Mouse (Mus musculus): ENCODE data around the gene A3galt2.

Gene A3galt2

GRCm38 (mm10) chr4:128755064-128755463 is at the start of gene A3galt2:
A3galt2 (plus strand) TSS chr4:128755364.
- no peak for DNase-seq (ENCODE audit: low spot score)

GRCm38 (mm10) chr4:128706626-128707025 is 48.5 kb upstream of the A3galt2 start:
- peak; percentile 56 for DNase-seq (ENCODE audit: low spot score)

- DNase-seq (ENCODE audit: low spot score): no peak
Measured at GRCm38 (mm10) chr4:128707384-128707783, 47.8 kb upstream of the A3galt2 start.

DNA sequence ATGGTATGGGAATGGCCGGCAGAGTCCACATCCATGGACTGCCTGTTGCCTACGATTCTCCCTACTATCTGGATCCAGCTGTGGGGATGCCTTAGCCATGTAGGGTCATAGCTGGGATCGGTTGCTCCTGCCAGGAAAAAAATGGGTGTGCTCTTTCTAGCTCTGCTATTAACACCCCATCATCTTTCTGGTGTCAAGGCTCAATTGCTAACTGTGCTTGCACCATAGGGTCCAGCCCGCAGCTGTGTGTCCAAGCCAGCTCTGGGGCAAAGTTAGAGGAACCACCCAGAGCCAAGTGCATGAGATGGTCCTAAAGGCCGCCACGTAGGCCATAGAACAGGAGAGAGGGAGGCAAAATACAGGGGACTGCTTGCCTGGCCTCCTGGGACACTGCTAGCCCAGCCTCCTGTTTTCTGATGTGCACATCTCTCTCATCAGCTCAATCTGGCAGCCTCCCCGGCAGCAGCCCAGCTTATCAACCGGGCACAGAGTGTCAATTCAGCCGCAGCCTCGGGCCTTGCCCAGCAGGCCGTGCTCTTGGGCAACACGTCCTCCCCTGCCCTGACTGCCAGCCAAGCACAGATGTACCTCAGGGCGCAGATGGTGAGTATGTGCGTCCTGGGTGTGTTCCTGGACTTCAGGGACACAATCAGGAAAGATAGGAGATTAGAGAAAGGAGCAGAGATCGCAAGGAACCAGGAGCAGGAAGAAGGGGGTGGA is 45.9 kb upstream of the A3galt2 start:
- DNase-seq (ENCODE audit: low spot score): no peak

- DNase-seq (ENCODE audit: low spot score): no peak
Measured at GRCm38 (mm10) chr4:128709781-128710166, 45.4 kb upstream of the A3galt2 start.

- no peak for DNase-seq (ENCODE audit: low spot score)
Measured at GRCm38 (mm10) chr4:128710286-128710685, 44.9 kb upstream of the A3galt2 start.

GRCm38 (mm10) chr4:128710800-128711199 is 44.4 kb upstream of the A3galt2 start:
- no peak for DNase-seq (ENCODE audit: low spot score)

DNA sequence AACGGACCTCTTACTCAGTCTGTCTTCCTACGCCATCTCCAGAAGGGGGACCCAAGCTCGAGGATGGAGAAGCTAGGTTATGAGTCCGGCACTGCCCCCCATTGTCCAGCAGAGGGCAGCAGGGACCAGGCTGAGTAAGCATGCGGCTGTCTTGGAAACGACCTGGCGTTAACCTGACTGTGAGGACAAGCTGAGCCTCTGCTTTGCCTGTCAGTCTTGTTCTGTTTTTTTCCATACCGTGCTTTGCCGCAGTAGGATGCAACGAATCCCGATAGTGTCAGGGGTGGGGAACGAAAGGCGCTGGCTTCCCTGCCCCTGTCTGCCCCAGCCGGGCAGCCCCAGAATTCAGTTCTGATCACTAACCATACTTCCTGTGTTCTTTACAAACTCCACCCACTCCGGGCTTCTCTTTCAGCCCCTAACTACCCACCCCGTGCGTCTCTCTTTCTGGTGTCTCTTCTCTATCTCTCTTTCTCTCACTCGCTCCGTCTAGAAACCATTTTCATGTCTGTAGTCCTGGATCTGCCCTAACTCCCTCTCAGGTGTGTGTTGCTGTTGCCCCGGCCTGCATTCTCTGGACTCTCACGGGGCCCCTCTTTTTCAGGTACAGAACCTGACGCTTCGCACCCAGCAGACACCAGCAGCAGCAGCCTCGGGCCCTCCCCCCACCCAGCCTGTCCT is 43.6 kb upstream of the A3galt2 start:
- DNase-seq (ENCODE audit: low spot score): peak; percentile 94

DNA sequence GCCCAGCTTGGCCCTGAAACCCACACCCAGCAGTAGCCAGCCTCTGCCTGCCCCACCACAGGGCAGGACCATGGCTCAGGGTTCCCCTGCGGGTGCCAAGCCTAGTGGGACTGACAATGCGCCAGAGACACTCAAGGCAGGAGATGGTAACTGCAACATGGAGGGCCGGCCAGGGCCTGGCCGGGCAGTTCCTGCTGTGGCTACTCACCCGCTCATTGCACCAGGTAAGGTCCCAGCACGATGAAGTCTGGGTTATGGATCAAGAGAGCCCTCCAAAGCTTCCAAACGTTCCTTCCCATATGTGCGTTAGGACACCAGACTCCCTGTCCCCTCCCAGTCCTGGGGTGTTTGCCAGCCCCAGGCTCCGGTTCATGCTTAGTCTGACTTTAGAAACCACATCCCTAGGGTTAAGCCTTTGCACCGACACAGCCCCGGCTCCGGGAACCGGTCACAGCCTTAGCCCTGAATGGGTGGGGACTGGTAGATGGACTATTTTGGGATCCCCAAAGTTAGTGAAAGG is 43.0 kb upstream of the A3galt2 start:
- DNase-seq (ENCODE audit: low spot score): no peak

DNA sequence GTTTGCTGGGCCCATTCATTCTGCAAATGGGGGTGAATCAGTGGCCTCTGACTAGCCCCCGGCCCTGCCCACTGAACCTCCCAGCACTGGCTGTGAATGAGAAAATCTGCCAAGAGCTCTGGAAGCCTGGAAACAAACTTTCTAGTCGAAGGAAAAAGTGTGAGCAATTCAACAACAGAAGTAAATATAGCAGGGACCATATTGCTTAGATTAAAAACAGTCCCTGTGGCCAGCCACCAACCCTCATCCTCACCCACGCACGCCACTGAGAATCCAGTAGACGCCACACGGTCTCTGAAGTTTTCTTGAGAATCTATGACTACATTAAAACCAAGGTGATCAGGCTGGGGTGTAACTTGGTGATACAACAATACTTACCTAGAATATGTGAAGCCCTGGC is 42.2 kb upstream of the A3galt2 start:
- no peak for DNase-seq (ENCODE audit: low spot score)

DNA sequence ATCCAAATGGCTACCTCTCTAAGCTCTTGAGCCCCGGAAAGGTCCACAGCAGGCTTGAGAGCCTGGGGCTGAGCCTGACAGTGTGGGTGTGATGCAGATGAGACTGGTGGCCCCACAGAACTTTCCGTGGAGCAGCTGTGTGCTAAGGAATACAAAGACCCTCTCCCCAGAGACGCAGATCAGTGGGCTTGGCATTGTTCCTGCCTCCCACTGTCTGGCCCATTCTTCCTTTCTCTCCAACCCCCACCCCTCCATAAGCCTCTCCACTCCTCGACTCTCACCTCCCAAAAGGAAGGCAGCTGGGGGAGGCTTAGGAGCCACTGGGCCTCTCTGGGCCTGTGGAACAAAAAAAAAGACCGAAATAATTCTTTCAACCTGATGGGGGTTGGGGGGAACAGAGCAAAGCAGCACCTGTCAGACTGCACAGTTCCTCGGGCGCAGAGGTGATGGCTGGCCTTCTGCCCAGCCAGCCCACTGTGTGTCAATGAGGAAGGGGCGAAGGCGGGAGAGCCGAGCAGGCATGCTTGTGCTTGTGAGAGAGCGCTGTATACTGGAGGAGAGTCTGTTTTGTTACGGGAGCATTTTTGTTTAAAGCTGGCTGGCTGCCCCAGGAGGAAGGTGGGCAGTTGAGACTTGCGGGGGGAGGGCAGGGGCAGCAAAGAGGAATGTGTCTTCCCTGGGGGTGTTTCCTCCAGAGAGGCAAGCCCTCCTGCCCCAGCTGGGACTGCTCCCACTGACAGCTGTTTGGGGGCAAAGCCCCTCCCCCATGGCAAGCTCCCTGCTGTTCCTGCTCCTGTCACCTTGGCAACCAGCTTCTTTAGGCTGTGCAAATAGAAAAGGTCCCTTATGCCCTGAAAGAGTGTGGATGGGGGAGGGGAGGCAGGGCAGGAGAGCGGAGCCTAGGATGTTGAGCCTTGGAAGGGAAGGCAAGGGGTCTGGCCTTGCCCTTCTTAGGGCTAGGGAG is 39.6 kb upstream of the A3galt2 start:
- DNase-seq (ENCODE audit: low spot score): peak; percentile 64

- no peak for DNase-seq (ENCODE audit: low spot score)
Measured at GRCm38 (mm10) chr4:128716279-128716678, 38.9 kb upstream of the A3galt2 start.

DNA sequence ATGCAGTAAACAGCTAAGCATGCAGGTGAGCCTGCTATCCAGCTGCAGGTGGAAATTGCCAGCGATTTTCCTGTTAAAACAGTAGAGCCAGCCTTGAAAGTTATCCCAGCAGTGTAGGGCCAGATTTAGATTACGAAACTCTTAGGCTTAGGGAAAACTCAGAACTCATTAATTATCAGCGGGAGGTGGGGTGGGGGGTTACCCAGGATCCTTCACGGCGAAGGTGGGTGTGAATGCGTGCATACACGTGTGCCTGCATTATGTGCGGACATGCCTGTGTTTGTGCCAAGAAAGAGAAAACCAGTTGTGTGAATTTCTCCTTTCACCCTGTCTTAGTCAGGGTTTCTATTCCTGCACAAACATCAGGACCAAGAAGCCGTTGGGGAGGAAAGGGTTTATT is 38.4 kb upstream of the A3galt2 start:
- DNase-seq (ENCODE audit: low spot score): no peak

DNA sequence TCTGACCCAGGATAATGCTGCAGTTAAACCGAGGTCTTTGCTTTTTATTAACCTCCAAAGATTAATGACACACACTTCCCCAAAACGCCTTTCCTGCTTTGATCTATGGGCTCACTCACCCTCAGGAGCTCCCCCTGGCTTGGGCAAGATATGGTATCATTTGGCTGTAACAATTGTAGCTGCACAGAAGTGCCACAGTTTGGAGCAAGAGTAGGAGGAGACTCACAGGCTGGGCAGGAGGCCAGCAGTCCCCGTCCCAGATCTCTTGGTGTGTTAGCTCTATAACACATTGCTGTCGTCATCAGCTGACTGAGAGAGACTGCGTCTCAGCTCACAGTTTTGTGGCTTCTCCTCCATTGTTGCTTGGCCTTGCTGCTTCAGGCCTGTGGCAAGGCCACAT is 35.1 kb upstream of the A3galt2 start:
- DNase-seq (ENCODE audit: low spot score): peak; percentile 74

DNA sequence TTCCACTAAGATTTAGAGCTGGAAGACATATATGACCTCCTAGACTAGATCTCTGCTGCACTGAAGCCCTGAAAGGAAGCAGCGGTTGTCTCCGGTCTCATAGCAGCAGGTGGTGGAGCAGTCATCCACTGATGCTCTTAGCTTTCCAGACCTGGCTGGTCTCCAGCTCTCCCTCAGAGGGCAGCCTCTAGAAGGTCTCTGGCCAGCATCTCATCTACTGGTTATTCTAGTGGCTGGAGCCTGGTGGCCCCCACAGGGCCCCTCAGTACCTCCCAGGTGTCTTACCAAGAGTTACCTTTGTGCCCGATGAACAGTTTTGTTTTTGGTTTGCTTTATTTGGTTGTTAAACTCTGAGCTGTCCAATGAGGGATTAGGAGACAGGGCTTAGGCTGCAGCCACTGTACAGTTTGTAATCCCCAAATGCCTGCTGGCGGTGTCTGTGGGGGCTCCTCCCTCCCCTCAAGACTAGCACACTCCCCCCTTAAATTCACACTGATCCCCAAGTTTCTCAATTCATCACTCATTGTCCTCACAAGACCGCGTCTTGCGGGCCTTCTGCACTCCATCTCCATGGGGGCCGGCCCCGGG is 34.0 kb upstream of the A3galt2 start:
- no peak for DNase-seq (ENCODE audit: low spot score)

GRCm38 (mm10) chr4:128721761-128722160 is 33.4 kb upstream of the A3galt2 start:
- no peak for DNase-seq (ENCODE audit: low spot score)

GRCm38 (mm10) chr4:128722932-128723331 is 32.2 kb upstream of the A3galt2 start:
- no peak for DNase-seq (ENCODE audit: low spot score)

GRCm38 (mm10) chr4:128723431-128723830 is 31.7 kb upstream of the A3galt2 start:
- no peak for DNase-seq (ENCODE audit: low spot score)

DNA sequence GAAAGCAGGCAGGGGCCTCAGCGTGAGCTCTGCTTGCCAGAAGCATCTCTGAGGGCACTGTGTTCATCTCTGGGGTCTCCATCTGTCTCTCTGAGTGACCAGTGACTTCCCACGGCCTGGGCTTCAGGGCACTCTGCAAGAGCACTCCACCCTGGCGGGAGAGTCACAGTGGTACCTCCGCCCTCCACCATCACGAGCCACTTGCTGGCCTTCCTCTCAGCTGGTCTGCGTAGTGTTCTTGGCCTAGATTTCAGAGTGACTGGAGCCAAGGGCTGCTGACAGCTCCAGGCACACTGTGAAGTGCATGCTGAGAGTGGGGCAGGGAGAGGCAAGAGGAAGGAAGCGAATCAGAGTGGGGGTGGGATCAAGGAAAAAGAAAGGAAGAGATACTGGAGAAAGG is 31.1 kb upstream of the A3galt2 start:
- DNase-seq (ENCODE audit: low spot score): no peak

GRCm38 (mm10) chr4:128727019-128727720 is 28.0 kb upstream of the A3galt2 start:
- peak; percentile 82 for DNase-seq (ENCODE audit: low spot score)

DNA sequence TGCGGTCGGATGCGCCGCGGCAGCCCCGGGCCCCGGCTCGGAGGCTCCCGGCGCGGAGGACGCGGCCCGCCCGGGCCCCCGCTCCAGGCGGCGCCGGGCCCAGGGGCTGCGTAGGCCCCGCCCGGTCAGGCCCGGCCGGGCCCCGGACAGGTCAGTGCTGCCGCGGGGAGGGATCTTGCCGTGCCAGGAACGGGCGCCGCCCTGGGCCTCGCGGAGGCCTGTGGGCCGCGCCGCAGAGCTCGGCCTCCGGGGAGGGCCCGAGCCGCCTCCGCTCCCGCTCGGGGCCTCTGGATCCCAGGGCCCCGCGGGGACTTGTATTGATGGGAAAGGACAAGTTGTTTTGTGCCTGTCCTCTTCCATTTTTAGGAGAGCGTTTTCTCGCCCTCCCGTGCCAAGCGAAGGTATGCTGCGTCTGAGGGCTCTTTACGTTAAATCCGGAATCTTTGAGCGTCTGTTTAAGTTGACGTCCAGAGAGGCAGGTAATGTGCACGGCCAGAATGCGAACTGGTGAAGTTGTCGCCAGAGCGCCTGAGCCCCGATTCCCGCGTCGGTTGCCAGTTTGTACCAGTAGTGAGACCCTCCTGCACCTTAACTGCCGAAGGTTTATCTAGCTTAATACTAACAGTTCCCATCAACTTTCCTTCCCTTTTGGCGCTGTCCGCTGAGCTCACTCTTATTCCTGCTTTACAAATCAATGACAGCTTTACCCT is 27.3 kb upstream of the A3galt2 start:
- DNase-seq (ENCODE audit: low spot score): peak; percentile 52
